Mouse (Mus musculus): ENCODE measurements around the gene Msh6.

DNA sequence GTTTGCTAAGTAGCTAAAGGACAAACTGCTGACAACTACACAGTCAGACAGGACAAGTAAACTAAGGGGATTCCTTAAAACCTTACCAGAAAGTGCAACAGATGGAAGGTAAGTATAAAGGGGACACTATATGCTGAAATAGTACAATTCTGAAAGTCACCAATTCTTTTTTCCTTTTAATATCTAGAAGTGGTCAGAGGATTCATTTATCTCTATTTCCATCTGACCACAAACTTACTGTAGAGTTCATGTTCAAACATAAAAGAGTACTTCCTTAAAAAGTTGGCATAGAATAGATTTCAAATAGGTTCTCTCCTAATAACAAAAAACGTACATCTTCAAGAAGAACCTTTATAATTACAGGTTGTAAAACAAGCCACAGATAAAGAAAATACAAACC, 18.5 kb downstream of the Msh6 start:
- TF ChIP-seq CTCF (IDR thresholded peaks at IDR 0.05): no peak
- no peak for TF ChIP-seq EP300 (IDR thresholded peaks at IDR 0.05)

All from lung, postnatal 0 days (tissue).